Mouse (Mus musculus): Measurements from ENCODE around the gene Ttc28. TPM values are rescaled to one million over a fixed set of nuclear protein-coding genes. Genes with fewer than 3 reads are reported as not detected.

Ttc28 gene
- total and polyA plus RNA-seq, 3 experiments = 1.1 to 1.8 TPM; not detected in 1

DNA sequence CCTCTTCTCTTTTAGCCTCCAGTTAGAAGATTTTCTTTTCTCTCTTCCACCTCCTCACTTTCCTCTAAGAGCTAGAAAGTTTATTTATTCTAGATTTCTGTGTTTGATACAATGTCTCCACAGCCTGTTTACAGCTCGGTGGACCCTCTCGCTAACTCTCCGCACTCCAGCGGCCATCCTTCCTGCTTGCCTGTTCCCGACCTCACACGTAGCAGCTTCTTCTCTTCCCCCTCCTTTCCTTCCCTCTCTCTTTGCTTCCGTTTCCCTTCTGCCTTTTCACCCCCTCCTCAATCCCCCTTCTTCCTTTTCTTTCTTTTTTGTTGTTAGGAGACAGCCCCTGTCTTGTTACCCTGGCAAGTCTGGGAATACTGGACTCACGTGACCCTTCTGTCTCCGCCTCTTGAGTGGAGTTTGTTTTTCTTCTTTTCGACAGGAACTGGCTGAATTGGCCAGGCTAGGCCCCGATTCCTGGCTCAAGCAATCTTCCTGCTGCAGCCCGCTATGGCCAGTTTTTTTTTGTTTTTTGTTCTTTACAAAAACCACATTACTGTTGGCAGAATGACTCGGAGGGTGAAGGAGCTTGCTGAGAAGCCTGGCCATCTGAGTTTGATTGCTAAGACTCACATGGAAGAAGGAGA lies 20.5 kb upstream of the Ttc28 start:
- TF ChIP-seq BHLHE40 (IDR thresholded peaks at IDR 0.05; ENCODE audit: borderline replicate concordance, low read depth, low read length) = no peak
- TF ChIP-seq TCF12 (IDR thresholded peaks at IDR 0.05; ENCODE audit: low read depth, low read length) = no peak
- no peak for TF ChIP-seq EP300 (IDR thresholded peaks at IDR 0.05; ENCODE audit: low read depth in 1 of 2, low read length in 2 of 2)
- TF ChIP-seq SMC3 (IDR thresholded peaks at IDR 0.05; ENCODE audit: low read depth, low read length) = no peak
- TF ChIP-seq TBP (IDR thresholded peaks at IDR 0.05; ENCODE audit: low read depth, low read length) = no peak
- no peak for TF ChIP-seq SIN3A (IDR thresholded peaks at IDR 0.05; ENCODE audit: low read length)
- no peak for TF ChIP-seq RAD21 (IDR thresholded peaks at IDR 0.05; ENCODE audit: low read depth, low read length)
- TF ChIP-seq ZMIZ1 (IDR thresholded peaks at IDR 0.05; ENCODE audit: low read depth, low read length) = no peak
- TF ChIP-seq NELFE (IDR thresholded peaks at IDR 0.05; ENCODE audit: low read depth, low read length) = no peak
- TF ChIP-seq MAX (IDR thresholded peaks at IDR 0.05; ENCODE audit: low read length) = no peak
- no peak for TF ChIP-seq MXI1 (IDR thresholded peaks at IDR 0.05; ENCODE audit: low read depth, low read length)
- H3K79me2 ChIP-seq (ENCODE audit: control insufficient read depth, insufficient read depth, low read length, poor library complexity) = no peaks in the 10 kb centered on the region
- H3K9me3 ChIP-seq (replicated peaks; ENCODE audit: insufficient read depth, low read length) = no peaks in the 10 kb centered on the region
- no peak overlapping the region for H3K4me3 ChIP-seq (ENCODE audit: control insufficient read depth in 1 of 2, insufficient read depth in 1 of 2, low read depth in 2 of 2, low read length in 2 of 2)
- H3K27ac ChIP-seq (ENCODE audit: control insufficient read depth, low read depth, low read length) = no peak overlapping the region
- H3K27me3 ChIP-seq (ENCODE audit: control insufficient read depth in 1 of 2, insufficient read depth in 2 of 2, low read length in 2 of 2) = no peaks in the 10 kb centered on the region
- peaks cover 0 to 22% of the 10 kb centered on the region in 2 experiments; a peak in 2 of 4 replicates for H3K36me3 ChIP-seq (ENCODE audit: control insufficient read depth in 1 of 2, insufficient read depth in 2 of 2, low read length in 2 of 2)
- no peak overlapping the region for H3K9ac ChIP-seq (ENCODE audit: control insufficient read depth, low read depth, low read length, poor library complexity, severe bottlenecking)
- DNase-seq (ENCODE audit: low read depth, low spot score) = no peak
- H3K4me1 ChIP-seq (ENCODE audit: control insufficient read depth in 1 of 2, insufficient read depth in 2 of 2, low read length in 2 of 2) = no peaks in the 10 kb centered on the region

DNA sequence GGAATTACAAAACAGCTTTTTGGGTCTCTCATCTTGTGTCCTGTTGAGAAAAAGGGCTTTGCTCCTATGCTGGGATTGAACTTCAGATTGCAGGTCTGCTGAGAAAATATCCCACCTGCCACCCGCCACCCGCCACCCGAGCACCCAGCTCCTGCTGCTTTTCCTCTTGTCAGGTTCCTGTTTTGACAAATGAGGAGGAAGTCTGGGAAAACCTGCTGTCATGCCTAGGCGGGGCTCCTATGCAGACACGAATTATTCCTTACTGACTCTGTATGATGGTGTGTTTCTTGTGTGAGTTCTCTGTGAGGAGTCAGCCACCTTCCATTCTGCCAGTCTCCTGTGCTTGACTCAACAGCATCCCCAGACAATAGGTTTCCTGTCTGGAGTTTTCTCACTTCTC lies 19.2 kb upstream of the Ttc28 start:
- H3K27me3 ChIP-seq (ENCODE audit: control insufficient read depth in 1 of 2, insufficient read depth in 2 of 2, low read length in 2 of 2) = no peaks in the 10 kb centered on the region
- H3K9ac ChIP-seq (ENCODE audit: control insufficient read depth, low read depth, low read length, poor library complexity, severe bottlenecking) = no peak overlapping the region
- H3K4me3 ChIP-seq (ENCODE audit: control insufficient read depth in 1 of 2, insufficient read depth in 1 of 2, low read depth in 2 of 2, low read length in 2 of 2) = no peak overlapping the region
- H3K9me3 ChIP-seq (replicated peaks; ENCODE audit: insufficient read depth, low read length) = no peaks in the 10 kb centered on the region
- TF ChIP-seq MAFK (IDR thresholded peaks at IDR 0.05; ENCODE audit: borderline replicate concordance, low read depth, low read length) (no peak), POLR2AphosphoS2 (IDR thresholded peaks at IDR 0.05; ENCODE audit: low read length) (no peak), MAZ (IDR thresholded peaks at IDR 0.05; ENCODE audit: low read depth, low read length) (no peak)
- peaks cover 0 to 28% of the 10 kb centered on the region in 2 experiments; a peak in 2 of 4 replicates for H3K36me3 ChIP-seq (ENCODE audit: control insufficient read depth in 1 of 2, insufficient read depth in 2 of 2, low read length in 2 of 2)
- no peaks in the 10 kb centered on the region for H3K4me1 ChIP-seq (ENCODE audit: control insufficient read depth in 1 of 2, insufficient read depth in 2 of 2, low read length in 2 of 2)
- H3K79me2 ChIP-seq (ENCODE audit: control insufficient read depth, insufficient read depth, low read length, poor library complexity) = no peaks in the 10 kb centered on the region
- no peak for DNase-seq (ENCODE audit: low read depth, low spot score)
- no peak overlapping the region for H3K27ac ChIP-seq (ENCODE audit: control insufficient read depth, low read depth, low read length)

DNA sequence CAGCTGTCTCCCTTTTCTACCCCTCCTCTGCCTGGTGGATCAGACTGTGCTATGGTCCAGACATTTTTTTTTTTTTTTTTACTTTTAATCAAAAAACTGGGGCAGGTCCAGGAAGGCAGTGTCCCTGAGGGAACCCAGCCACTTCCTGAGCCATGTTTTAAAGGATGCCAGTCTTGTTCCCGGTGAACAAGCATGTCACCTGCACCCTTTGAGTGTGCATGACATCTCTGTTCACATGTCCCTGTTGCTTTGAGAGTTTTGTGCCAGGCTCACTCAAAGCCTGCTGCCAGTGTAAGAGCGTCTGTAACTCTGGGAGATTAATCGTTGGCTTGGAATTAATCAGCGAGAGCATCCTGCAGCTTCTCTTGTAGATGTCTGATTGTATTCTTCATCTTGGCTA lies 11.1 kb upstream of the Ttc28 start:
- Histone ChIP-seq H3K27ac (ENCODE audit: control insufficient read depth, low read depth, low read length) (no peak overlapping the region), H3K27me3 (ENCODE audit: control insufficient read depth in 1 of 2, insufficient read depth in 2 of 2, low read length in 2 of 2) (no peaks in the 10 kb centered on the region), H3K4me3 (ENCODE audit: control insufficient read depth in 1 of 2, insufficient read depth in 1 of 2, low read depth in 2 of 2, low read length in 2 of 2) (no peak overlapping the region), H3K79me2 (ENCODE audit: control insufficient read depth, insufficient read depth, low read length, poor library complexity) (no peaks in the 10 kb centered on the region), H3K9me3 (replicated peaks; ENCODE audit: insufficient read depth, low read length) (no peaks in the 10 kb centered on the region), H3K36me3 (ENCODE audit: control insufficient read depth in 1 of 2, insufficient read depth in 2 of 2, low read length in 2 of 2) (peaks cover 0 to 16% of the 10 kb centered on the region in 2 experiments; a peak in 2 of 4 replicates), H3K4me1 (ENCODE audit: control insufficient read depth in 1 of 2, insufficient read depth in 2 of 2, low read length in 2 of 2) (no peaks in the 10 kb centered on the region), H3K9ac (ENCODE audit: control insufficient read depth, low read depth, low read length, poor library complexity, severe bottlenecking) (no peak overlapping the region)
- no peak for DNase-seq (ENCODE audit: low read depth, low spot score)
- TF ChIP-seq CHD2 (IDR thresholded peaks at IDR 0.05; ENCODE audit: low read length) (no peak), RAD21 (IDR thresholded peaks at IDR 0.05; ENCODE audit: low read depth, low read length) (no peak), GABPA (IDR thresholded peaks at IDR 0.05; ENCODE audit: low read depth, low read length) (no peak), ELF1 (IDR thresholded peaks at IDR 0.05; ENCODE audit: low read depth, low read length) (no peak)

Measured in MEL (cell line).